Mouse (Mus musculus) bone marrow, adult 2 months (tissue): ENCODE results near the gene Cnot1.

Experiments used
- CTCF ChIP-seq: fragments of 200-500 bp; IDR thresholded peaks from 2 replicates; pipeline ENCODE4 v1.5.1; 2011; ENCODE audit warnings: low read length, control low read depth; ENCODE audit not compliant: control insufficient read depth, insufficient read depth
- POLR2A ChIP-seq: fragments of 200-500 bp; IDR thresholded peaks from 2 replicates; pipeline ENCODE4 v1.6.1; 2011; ENCODE audit warnings: low read depth, mild to moderate bottlenecking, control low read depth, low read length, borderline replicate concordance; ENCODE audit not compliant: control insufficient read depth

DNA sequence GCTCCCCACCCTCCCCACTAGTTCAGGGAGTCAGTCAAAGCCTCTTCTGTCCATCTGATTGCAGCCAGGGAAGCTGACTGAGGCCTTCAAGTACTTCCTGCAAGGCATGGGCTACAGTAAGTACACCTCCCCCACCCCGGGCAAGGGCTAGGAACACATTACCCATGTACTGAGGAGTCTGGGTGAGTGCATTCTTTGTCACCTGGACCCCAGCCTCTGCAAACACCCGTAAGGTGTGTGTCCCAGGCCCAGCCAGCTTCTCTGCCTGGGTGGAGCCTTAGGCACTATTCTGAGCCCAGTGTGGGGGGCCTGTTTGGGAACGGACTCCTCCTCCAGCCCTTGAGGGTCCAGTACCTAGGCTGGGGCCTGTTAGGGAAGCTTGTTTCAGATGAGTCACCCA, 96.2 kb downstream of the Cnot1 start:
- TF ChIP-seq POLR2A, result no peak
- TF ChIP-seq CTCF, result no peak
